Mouse (Mus musculus): ENCODE measurements around the gene Ccdc77.
"Not testable (repeated sequence)": the region's sequence is repeated elsewhere in the genome, so short reads cannot be mapped to it uniquely, and the experiment has no call there.

Ccdc77 gene

GRCm38 (mm10) chr6:120309338-120309737 lies 54.8 kb downstream of the Ccdc77 start:
- peak; percentile 74 to 78 for DNase-seq

GRCm38 (mm10) chr6:120306859-120307594 lies 57.1 kb downstream of the Ccdc77 start:
- DNase-seq = no peak

GRCm38 (mm10) chr6:120302755-120303316 lies 61.3 kb downstream of the Ccdc77 start:
- DNase-seq = peak; percentile 8 to 52

- peak; percentile 62 to 75 for DNase-seq
These were observed 63.0 kb downstream of the Ccdc77 start for GRCm38 (mm10) chr6:120301137-120301536.

- not testable (repeated sequence) for DNase-seq
These were observed 67.6 kb downstream of the Ccdc77 start for GRCm38 (mm10) chr6:120296589-120296988.

- peak; percentile 86 to 92 for DNase-seq
These were observed 69.4 kb downstream of the Ccdc77 start for GRCm38 (mm10) chr6:120294785-120295133.

- DNase-seq = peak; percentile 61 to 82
These were observed 70.0 kb downstream of the Ccdc77 start, which contains the start of the genes D330020A13Rik and B4galnt3 for GRCm38 (mm10) chr6:120294056-120294784. D330020A13Rik (plus strand) TSS chr6:120294364. B4galnt3 (minus strand) TSS chr6:120294559.

- DNase-seq = peak in 1 of 2 experiments; percentile 21
These were observed 72.7 kb downstream of the Ccdc77 start for GRCm38 (mm10) chr6:120291396-120292009.

GRCm38 (mm10) chr6:120289430-120289829 lies 74.7 kb downstream of the Ccdc77 start:
- DNase-seq = no peak

- DNase-seq = no peak
These were observed 75.6 kb downstream of the Ccdc77 start for GRCm38 (mm10) chr6:120288541-120288940.

- peak in 1 of 2 experiments; percentile 40 for DNase-seq
These were observed 76.9 kb downstream of the Ccdc77 start for GRCm38 (mm10) chr6:120287279-120287678.

- DNase-seq = no peak
These were observed 87.2 kb downstream of the Ccdc77 start for GRCm38 (mm10) chr6:120276874-120277449.

- DNase-seq = no peak
These were observed 88.9 kb downstream of the Ccdc77 start for GRCm38 (mm10) chr6:120275301-120275700.

GRCm38 (mm10) chr6:120274887-120275286 lies 89.3 kb downstream of the Ccdc77 start:
- no peak for DNase-seq

Data from kidney, postnatal 36 days (tissue).